9 mouse cellular contexts compared by ENCODE assay signal in genomic region chr17:29340406-29341261, GRCm38 (mm10). TPM values are rescaled to one million over a fixed set of nuclear protein-coding genes. Genes with fewer than 3 reads are reported as not detected.
A peak's percentile ranks its signal among the peaks of the same experiment; 100 is the strongest.
DNase-seq lines count a peak whose midpoint lies in the region; ATAC-seq lines count a peak whose summit lies in the region.
"Had no signal": no experiment of that assay in that cellular context is flagged by ENCODE, and none has a peak within 500 bp of the region (broad histone marks: within the 10 kb centered on the region; RNA-seq: fewer than 3 reads in every experiment).

No protein-coding gene starts in this region.

- H3K27ac ChIP-seq in kidney, embryonic 14.5 days (ENCODE audit: low read depth, low read length), result peak overlapping the region; percentile 59; the same call in 1 of the 2 replicates
- H3K27ac ChIP-seq in brown adipose tissue, adult 24 weeks (replicated peaks; ENCODE audit: low read depth, low read length), result peak overlapping the region; percentile 36
- H3K27ac ChIP-seq in heart, embryonic 10.5 days, result peak overlapping the region; percentile 90
- H3K27ac ChIP-seq in lung, embryonic 15.5 days, result peak overlapping the region; percentile 90

- H3K27me3 ChIP-seq in kidney, embryonic 14.5 days (ENCODE audit: control insufficient read depth, insufficient read depth, low read length), result no peaks in the 10 kb centered on the region
- no peaks in the 10 kb centered on the region for H3K27me3 ChIP-seq in heart, embryonic 10.5 days (ENCODE audit: insufficient read depth, poor library complexity, severe bottlenecking)
- no peaks in the 10 kb centered on the region for H3K27me3 ChIP-seq in lung, embryonic 15.5 days

- H3K4me1 ChIP-seq in kidney, embryonic 14.5 days (ENCODE audit: control insufficient read depth, insufficient read depth, low read length), result peaks cover 21% of the 10 kb centered on the region
- H3K4me1 ChIP-seq in brown adipose tissue, adult 24 weeks (ENCODE audit: control insufficient read depth, insufficient read depth, insufficient read length, low read length), result peaks cover 51% of the 10 kb centered on the region
- H3K4me1 ChIP-seq in heart, embryonic 10.5 days, result peaks cover 37% of the 10 kb centered on the region
- H3K4me1 ChIP-seq in lung, embryonic 15.5 days, result peaks cover 58% of the 10 kb centered on the region

- no peak for DNase-seq in kidney, postnatal 36 days
- DNase-seq in heart, embryonic 10.5 days (ENCODE audit: low spot score), result no peak
- DNase-seq in ovary, adult 18-20 months (ENCODE audit: low spot score), result no peak
- no peak for DNase-seq in ovary, postnatal 14 days (ENCODE audit: low spot score)
- DNase-seq in adrenal gland, postnatal 4 days (ENCODE audit: low spot score in 2 of 2), result no peak

- 72% methylated on average over 18 of the region's 18 CpGs for WGBS in kidney, embryonic 14.5 days
- 79% methylated on average over 18 of the region's 18 CpGs for WGBS in heart, embryonic 10.5 days
- 71% methylated on average over 18 of the region's 18 CpGs for WGBS in lung, embryonic 15.5 days

- H3K9me3 ChIP-seq in kidney, embryonic 14.5 days (ENCODE audit: control insufficient read depth, low read length), result no peaks in the 10 kb centered on the region
- no peaks in the 10 kb centered on the region for H3K9me3 ChIP-seq in heart, embryonic 10.5 days
- no peaks in the 10 kb centered on the region for H3K9me3 ChIP-seq in lung, embryonic 15.5 days

- H3K36me3 ChIP-seq in kidney, embryonic 14.5 days (ENCODE audit: control insufficient read depth, insufficient read depth, low read length), result peaks cover 70% of the 10 kb centered on the region
- peaks cover 77% of the 10 kb centered on the region for H3K36me3 ChIP-seq in heart, embryonic 10.5 days
- peaks cover 70% of the 10 kb centered on the region for H3K36me3 ChIP-seq in lung, embryonic 15.5 days

- H3K4me2 ChIP-seq in kidney, embryonic 14.5 days (replicated peaks; ENCODE audit: low read depth, low read length), result no peak overlapping the region
- no peak overlapping the region for H3K4me2 ChIP-seq in lung, embryonic 15.5 days

- ATAC-seq in kidney, embryonic 14.5 days (ENCODE audit: low FRiP score, low TSS enrichment), result no peak
- no peak for ATAC-seq in lung, embryonic 15.5 days (ENCODE audit: borderline replicate concordance, extremely low read depth, low FRiP score, low TSS enrichment)

- H3K4me3 ChIP-seq in kidney, embryonic 14.5 days (ENCODE audit: low read length), result no peak overlapping the region
- no peak overlapping the region for H3K4me3 ChIP-seq in brown adipose tissue, adult 24 weeks (ENCODE audit: insufficient read depth, low read depth, low read length)
- no peak overlapping the region for H3K4me3 ChIP-seq in heart, embryonic 10.5 days
- H3K4me3 ChIP-seq in lung, embryonic 15.5 days, result no peak overlapping the region

- no peak overlapping the region for H3K9ac ChIP-seq in kidney, embryonic 14.5 days (ENCODE audit: low read depth, low read length)
- no peak overlapping the region for H3K9ac ChIP-seq in lung, embryonic 15.5 days
- H3K9ac ChIP-seq: liver, postnatal 0 days had no signal

RNA-seq across cellular contexts. Expression of gene Mtch1, which starts 7.1 kb away (rescaled TPM):
- polyA plus RNA-seq in kidney, embryonic 14.5 days (2014; fragmentation: Nextera tagmentation; extraction: Ambion mirVana), result 297 and 364 TPM in 2 replicates
- 261 and 305 TPM in 2 replicates for polyA plus RNA-seq in brown adipose tissue, adult 24 weeks (2012; ENCODE audit: insufficient read depth, insufficient read length, missing spikeins)
- 281 and 310 TPM in 2 replicates for polyA plus RNA-seq in heart, embryonic 10.5 days (2016; fragmentation: Nextera tagmentation; extraction: Ambion mirVana)
- 341 and 343 TPM in 2 replicates for polyA plus RNA-seq in lung, embryonic 15.5 days (2015; fragmentation: Nextera tagmentation; extraction: Ambion mirVana)
- total RNA-seq in adrenal gland, postnatal 4 days (2021), result 100 to 1,000 TPM; 309 to 341 TPM

RNA-seq across cellular contexts. Expression of gene Fgd2, which starts 20.1 kb away (rescaled TPM):
- 9.5 and 9.6 TPM in 2 replicates for polyA plus RNA-seq in kidney, embryonic 14.5 days (2014; fragmentation: Nextera tagmentation; extraction: Ambion mirVana)
- polyA plus RNA-seq in brown adipose tissue, adult 24 weeks (2012; ENCODE audit: insufficient read depth, insufficient read length, missing spikeins), result 2.1 and 3.4 TPM in 2 replicates
- 2.2 and 3.8 TPM in 2 replicates for polyA plus RNA-seq in heart, embryonic 10.5 days (2016; fragmentation: Nextera tagmentation; extraction: Ambion mirVana)
- 19.1 and 21.7 TPM in 2 replicates for polyA plus RNA-seq in lung, embryonic 15.5 days (2015; fragmentation: Nextera tagmentation; extraction: Ambion mirVana)
- 1 to 10 TPM; 5.6 to 6.5 TPM for total RNA-seq in adrenal gland, postnatal 4 days (2021)

RNA-seq across cellular contexts. Expression of gene Pi16, which starts 23.2 kb away (rescaled TPM):
- 0.32 and 0.90 TPM in 2 replicates for polyA plus RNA-seq in kidney, embryonic 14.5 days (2014; fragmentation: Nextera tagmentation; extraction: Ambion mirVana)
- polyA plus RNA-seq in brown adipose tissue, adult 24 weeks (2012; ENCODE audit: insufficient read depth, insufficient read length, missing spikeins), result 32.6 and 73.5 TPM in 2 replicates
- polyA plus RNA-seq in heart, embryonic 10.5 days (2016; fragmentation: Nextera tagmentation; extraction: Ambion mirVana), result 1.9 and 2.6 TPM in 2 replicates
- polyA plus RNA-seq in lung, embryonic 15.5 days (2015; fragmentation: Nextera tagmentation; extraction: Ambion mirVana), result 1.9 and 2.4 TPM in 2 replicates
- total RNA-seq in adrenal gland, postnatal 4 days (2021), result 10 to 100 TPM; 11.3 to 13.3 TPM

Comparison
In these comparisons a context has a peak if more than half of its experiments do, and no peak if none do; other contexts are left out.
1. H3K27ac ChIP-seq: peak in every context shown above with its lines; median percentile 90 in heart, embryonic 10.5 days; 90 in lung, embryonic 15.5 days; 59 in kidney, embryonic 14.5 days; 36 in brown adipose tissue, adult 24 weeks.